Mouse (Mus musculus) heart, embryonic 13.5 days (tissue): ENCODE measurements around the gene Rab14. TPM values are rescaled to one million over a fixed set of nuclear protein-coding genes. Genes with fewer than 3 reads are reported as not detected.

Experiments used
- ATAC-seq: fragments of 200-750 bp; cut with Nextera tagmentation; 2 replicates; pipeline ENCODE4 v1.8.0; 2017; ENCODE audit warnings: moderate TSS enrichment; ENCODE audit not compliant: insufficient number of reproducible peaks, low FRiP score, low TSS enrichment; ENCODE audit errors: extremely low read depth
- H3K27ac ChIP-seq: fragments of 300-500 bp; sonication (generic); replicated peaks from 2 replicates; pipeline ENCODE4 v1.5.1; 2015; ENCODE audit warnings: moderate library complexity, mild to moderate bottlenecking, inconsistent platforms
- H3K27me3 ChIP-seq: fragments of 300-500 bp; sonication (generic); replicated peaks from 2 replicates; pipeline ENCODE4 v1.6.1; 2015; ENCODE audit warnings: mild to moderate bottlenecking, inconsistent platforms
- H3K36me3 ChIP-seq: fragments of 300-500 bp; sonication (generic); 2 replicates; pipeline ENCODE4 v1.6.1; 2015; ENCODE audit warnings: mild to moderate bottlenecking, inconsistent platforms
- H3K4me1 ChIP-seq: fragments of 300-500 bp; sonication (generic); 2 replicates; pipeline ENCODE4 v1.6.1; 2015; ENCODE audit warnings: inconsistent platforms
- H3K4me2 ChIP-seq: fragments of 300-500 bp; sonication (generic); 2 replicates; pipeline ENCODE4 v1.6.1; 2015; ENCODE audit warnings: inconsistent platforms, mild to moderate bottlenecking, moderate library complexity
- H3K4me3 ChIP-seq: fragments of 300-500 bp; sonication (generic); 2 replicates; pipeline ENCODE4 v1.5.1; 2015; ENCODE audit warnings: moderate library complexity, mild to moderate bottlenecking, inconsistent platforms
- H3K9ac ChIP-seq: fragments of 300-500 bp; sonication (generic); 2 replicates; pipeline ENCODE4 v1.6.1; 2015; ENCODE audit warnings: inconsistent platforms, mild to moderate bottlenecking, moderate library complexity
- H3K9me3 ChIP-seq: fragments of 300-500 bp; sonication (generic); 2 replicates; pipeline ENCODE4 v1.6.1; 2016; ENCODE audit warnings: inconsistent platforms
- WGBS: fragments of 180-500 bp; shearing (Covaris S2); methylation state at CpG from one replicate; pipeline ENCODE4 v1.1.7; 2015; ENCODE audit warnings: mixed read lengths; 5-methylcytosine and 5-hydroxymethylcytosine counted together
- polyA plus RNA-seq: library from polyadenylated mRNA; unstranded; fragments of >200 nt; fragmentation: Nextera tagmentation; extraction: Ambion mirVana; gene quantifications from 2 replicates; pipeline ENCODE4 v1.2.1, GENCODE M21; 2015

Rab14 gene
- polyA plus RNA-seq, 1 experiment from 2014 or later, result 228 TPM

- no peaks in the 10 kb centered on the region for H3K27me3 ChIP-seq
- peak overlapping the region; percentile 80 for H3K27ac ChIP-seq
- no peak for ATAC-seq
- peaks cover 29% of the 10 kb centered on the region for H3K4me1 ChIP-seq
- no peak overlapping the region for H3K4me2 ChIP-seq
- H3K4me3 ChIP-seq, result no peak overlapping the region
- 82% methylated on average over 4 of the region's 4 CpGs for WGBS
- no peaks in the 10 kb centered on the region for H3K9me3 ChIP-seq
- peaks cover 99% of the 10 kb centered on the region for H3K36me3 ChIP-seq
- H3K9ac ChIP-seq, result no peak overlapping the region
Observed at GRCm38 (mm10) chr2:35172246-35172645, 28.7 kb downstream of the Rab14 start.

- Histone ChIP-seq H3K4me2 (no peak overlapping the region), H3K4me1 (peaks cover 27% of the 10 kb centered on the region), H3K27ac (peak overlapping the region; percentile 80), H3K4me3 (no peak overlapping the region), H3K27me3 (no peaks in the 10 kb centered on the region), H3K36me3 (peaks cover 98% of the 10 kb centered on the region), H3K9me3 (no peaks in the 10 kb centered on the region), H3K9ac (peak overlapping the region; percentile 34; the same call in 1 of the 2 replicates)
- WGBS, result 67% methylated on average over 10 of the region's 10 CpGs
- ATAC-seq, result peak; percentile 67; the same call in 1 of the 2 replicates
Observed at GRCm38 (mm10) chr2:35171341-35171861, 29.5 kb downstream of the Rab14 start.

GRCm38 (mm10) chr2:35169452-35169851, 31.5 kb downstream of the Rab14 start:
- peaks cover 98% of the 10 kb centered on the region for H3K36me3 ChIP-seq
- no peak for ATAC-seq
- H3K4me2 ChIP-seq, result no peak overlapping the region
- H3K9ac ChIP-seq, result no peak overlapping the region
- no peak overlapping the region for H3K27ac ChIP-seq
- WGBS, result 57% methylated on average over 2 of the region's 2 CpGs
- no peak overlapping the region for H3K4me3 ChIP-seq
- no peaks in the 10 kb centered on the region for H3K27me3 ChIP-seq
- H3K4me1 ChIP-seq, result peaks cover 27% of the 10 kb centered on the region
- H3K9me3 ChIP-seq, result no peaks in the 10 kb centered on the region

GRCm38 (mm10) chr2:35166816-35167215, 34.1 kb downstream of the Rab14 start:
- H3K36me3 ChIP-seq, result peaks cover 97% of the 10 kb centered on the region
- H3K4me2 ChIP-seq, result no peak overlapping the region
- ATAC-seq, result no peak
- peaks cover 14% of the 10 kb centered on the region for H3K4me1 ChIP-seq
- H3K9ac ChIP-seq, result no peak overlapping the region
- 84% methylated on average over 5 of the region's 5 CpGs for WGBS
- H3K27ac ChIP-seq, result no peak overlapping the region
- no peaks in the 10 kb centered on the region for H3K9me3 ChIP-seq
- no peak overlapping the region for H3K4me3 ChIP-seq
- H3K27me3 ChIP-seq, result no peaks in the 10 kb centered on the region

GRCm38 (mm10) chr2:35165416-35165815, 35.5 kb downstream of the Rab14 start:
- H3K27me3 ChIP-seq, result no peaks in the 10 kb centered on the region
- H3K9ac ChIP-seq, result no peak overlapping the region
- H3K4me3 ChIP-seq, result no peak overlapping the region
- peaks cover 89% of the 10 kb centered on the region for H3K36me3 ChIP-seq
- peaks cover 4% of the 10 kb centered on the region for H3K4me1 ChIP-seq
- H3K9me3 ChIP-seq, result no peaks in the 10 kb centered on the region
- no peak overlapping the region for H3K27ac ChIP-seq
- H3K4me2 ChIP-seq, result no peak overlapping the region
- no peak for ATAC-seq
- WGBS, result 93% methylated on average over 13 of the region's 13 CpGs

- ATAC-seq, result no peak
- H3K4me1 ChIP-seq, result peaks cover under 1% of the 10 kb centered on the region; the same call in 1 of the 2 replicates
- no peak overlapping the region for H3K4me2 ChIP-seq
- peaks cover 87% of the 10 kb centered on the region for H3K36me3 ChIP-seq
- no peak overlapping the region for H3K4me3 ChIP-seq
- H3K9ac ChIP-seq, result no peak overlapping the region
- no peaks in the 10 kb centered on the region for H3K9me3 ChIP-seq
- 90% methylated on average over 5 of the region's 5 CpGs for WGBS
- no peak overlapping the region for H3K27ac ChIP-seq
- H3K27me3 ChIP-seq, result no peaks in the 10 kb centered on the region
Observed at GRCm38 (mm10) chr2:35163396-35163795, 37.5 kb downstream of the Rab14 start.

GRCm38 (mm10) chr2:35161846-35162488, 39.0 kb downstream of the Rab14 start:
- Histone ChIP-seq H3K27ac (no peak overlapping the region), H3K27me3 (no peaks in the 10 kb centered on the region), H3K9me3 (no peaks in the 10 kb centered on the region), H3K36me3 (peaks cover 88% of the 10 kb centered on the region), H3K4me3 (no peak overlapping the region), H3K4me1 (peaks cover 12% of the 10 kb centered on the region), H3K9ac (no peak overlapping the region), H3K4me2 (no peak overlapping the region)
- 63% methylated on average over 4 of the region's 4 CpGs for WGBS
- no peak for ATAC-seq

GRCm38 (mm10) chr2:35160206-35160605, 40.7 kb downstream of the Rab14 start:
- Histone ChIP-seq H3K27me3 (no peaks in the 10 kb centered on the region), H3K4me2 (no peak overlapping the region), H3K27ac (no peak overlapping the region), H3K36me3 (peaks cover 88% of the 10 kb centered on the region), H3K9me3 (no peaks in the 10 kb centered on the region), H3K4me1 (peaks cover 19% of the 10 kb centered on the region), H3K4me3 (no peak overlapping the region), H3K9ac (no peak overlapping the region)
- ATAC-seq, result no peak
- 49% methylated on average over 5 of the region's 5 CpGs for WGBS

- Histone ChIP-seq H3K27me3 (no peaks in the 10 kb centered on the region), H3K9ac (no peak overlapping the region), H3K36me3 (peaks cover 88% of the 10 kb centered on the region), H3K4me3 (no peak overlapping the region), H3K27ac (peak overlapping the region; percentile 68; the same call in 1 of the 2 replicates), H3K4me1 (peaks cover 34% of the 10 kb centered on the region), H3K4me2 (no peak overlapping the region), H3K9me3 (no peaks in the 10 kb centered on the region)
- ATAC-seq, result no peak
- WGBS, result 80% methylated on average over 3 of the region's 3 CpGs
Observed at GRCm38 (mm10) chr2:35158358-35158757, 42.6 kb downstream of the Rab14 start.

- peak overlapping the region; percentile 68 for H3K27ac ChIP-seq
- H3K36me3 ChIP-seq, result peaks cover 88% of the 10 kb centered on the region
Observed at GRCm38 (mm10) chr2:35157836-35158235, 43.1 kb downstream of the Rab14 start.

GRCm38 (mm10) chr2:35156985-35157384, 43.9 kb downstream of the Rab14 start:
- no peak overlapping the region for H3K4me3 ChIP-seq
- peaks cover 38% of the 10 kb centered on the region for H3K4me1 ChIP-seq
- WGBS, result 66% methylated on average over 2 of the region's 2 CpGs
- no peaks in the 10 kb centered on the region for H3K27me3 ChIP-seq
- ATAC-seq, result no peak
- peaks cover 89% of the 10 kb centered on the region for H3K36me3 ChIP-seq
- no peak overlapping the region for H3K9ac ChIP-seq
- H3K27ac ChIP-seq, result peak overlapping the region; percentile 20
- no peak overlapping the region for H3K4me2 ChIP-seq
- H3K9me3 ChIP-seq, result no peaks in the 10 kb centered on the region

More at GRCm38 (mm10) chr2:35157836-35158235, 43.1 kb downstream of the Rab14 start:
- ATAC-seq, result no peak
- Histone ChIP-seq H3K27me3 (no peaks in the 10 kb centered on the region), H3K9me3 (no peaks in the 10 kb centered on the region), H3K9ac (no peak overlapping the region), H3K4me1 (peaks cover 38% of the 10 kb centered on the region), H3K4me2 (no peak overlapping the region), H3K4me3 (no peak overlapping the region)
- 63% methylated on average over 7 of the region's 7 CpGs for WGBS
